Mouse (Mus musculus) megakaryocyte, embryonic 14.5 days (primary cell): ENCODE measurements at regions not wholly inside any gene's neighbourhood (a gene's known extent, or its start where the extent isn't known, plus 50 kb on each side); places are given as distances from the start of the nearest gene placed in this dataset.

Experiments used
- FLI1 ChIP-seq: IDR thresholded peaks from 2 replicates; pipeline ENCODE4 v1.6.1; 2012; ENCODE audit warnings: low read length, inconsistent platforms, mixed read lengths
- GATA1 ChIP-seq: IDR thresholded peaks from 3 replicates; pipeline ENCODE4 v1.6.1; 2012; ENCODE audit warnings: mixed read lengths, low read length, inconsistent platforms, borderline replicate concordance

DNA sequence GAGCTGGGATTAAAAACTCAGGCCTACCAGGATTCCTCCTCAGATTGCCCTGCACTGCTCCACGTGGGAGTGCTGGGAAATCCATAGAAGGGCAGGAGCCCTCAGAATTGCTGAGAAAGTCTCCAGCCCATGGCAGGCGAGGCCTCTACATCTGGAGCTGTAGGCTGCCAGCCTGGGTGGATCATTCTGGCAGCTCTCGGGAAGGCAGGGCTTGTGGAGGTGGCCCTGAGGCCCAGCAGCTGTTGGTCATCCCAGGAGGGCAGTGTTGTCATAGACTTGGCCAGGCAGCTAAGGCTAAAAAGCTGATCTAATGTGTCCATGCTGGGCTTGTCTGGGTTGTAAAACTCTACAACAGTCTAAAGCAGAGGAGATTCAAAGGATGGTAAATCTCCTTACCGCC lies 101.6 kb upstream of the Aldh1a3 start:
- no peak for TF ChIP-seq GATA1
- TF ChIP-seq FLI1: no peak
